Mouse (Mus musculus) midbrain, embryonic 10.5 days (tissue): ENCODE data around the gene Trp53bp1. TPM values are rescaled to one million over a fixed set of nuclear protein-coding genes. Genes with fewer than 3 reads are reported as not detected.

ENCODE experiments used
- DNase-seq: peaks from one replicate; pipeline ENCODE4 v3.0.0-alpha.2; 2017; ENCODE audit warnings: low spot score
- H3K27ac ChIP-seq: fragments of 300-500 bp; sonication (generic); replicated peaks from 2 replicates; pipeline ENCODE4 v1.5.1; 2016; ENCODE audit warnings: mild to moderate bottlenecking
- H3K27me3 ChIP-seq: fragments of 300-500 bp; sonication (generic); 2 replicates; pipeline ENCODE4 v1.6.1; 2016; ENCODE audit warnings: low read depth, mild to moderate bottlenecking; ENCODE audit not compliant: poor library complexity, severe bottlenecking
- H3K36me3 ChIP-seq: fragments of 300-500 bp; sonication (generic); 2 replicates; pipeline ENCODE4 v1.6.1; 2016; ENCODE audit warnings: mild to moderate bottlenecking, moderate library complexity
- H3K4me1 ChIP-seq: fragments of 300-500 bp; sonication (generic); 2 replicates; pipeline ENCODE4 v1.6.1; 2016
- H3K4me3 ChIP-seq: fragments of 300-500 bp; sonication (generic); 2 replicates; pipeline ENCODE4 v1.5.1; 2016; ENCODE audit warnings: mild to moderate bottlenecking, moderate library complexity
- H3K9me3 ChIP-seq: fragments of 300-500 bp; sonication (generic); replicated peaks from 2 replicates; pipeline ENCODE4 v1.6.1; 2016; ENCODE audit warnings: mild to moderate bottlenecking
- WGBS: fragments of 180-500 bp; shearing (Covaris S2); methylation state at CpG from one replicate; pipeline ENCODE4 v1.1.7; 2016; 5-methylcytosine and 5-hydroxymethylcytosine counted together
- polyA plus RNA-seq: library from polyadenylated mRNA; unstranded; fragments of >200 nt; fragmentation: Nextera tagmentation; extraction: Ambion mirVana; gene quantifications from 2 replicates; pipeline ENCODE4 v1.2.1, GENCODE M21; 2016

Trp53bp1 gene
- polyA plus RNA-seq, 1 experiment from 2014 or later = 115 TPM

DNA sequence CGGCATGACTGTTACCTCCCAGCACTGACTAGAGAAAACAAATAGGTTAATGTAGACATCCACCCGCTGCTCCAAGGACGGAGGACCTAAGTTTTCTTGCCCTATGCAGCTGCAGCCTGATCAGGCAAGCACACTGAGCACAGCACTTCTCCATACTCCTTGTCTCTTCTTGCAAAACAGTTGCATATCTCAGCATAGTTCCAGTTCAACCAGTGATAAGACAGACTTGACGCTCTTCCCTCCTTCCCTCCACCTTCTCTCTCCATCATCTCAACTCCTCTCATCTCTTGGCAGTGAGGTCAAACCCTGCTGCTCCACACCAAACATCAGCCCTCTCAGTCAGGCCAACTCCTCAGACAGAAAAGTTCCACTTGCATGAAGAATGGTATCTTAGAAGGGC is 43.1 kb downstream of the Trp53bp1 start:
- H3K27ac ChIP-seq = no peak overlapping the region
- peaks cover 99% of the 10 kb centered on the region for H3K36me3 ChIP-seq
- no peaks in the 10 kb centered on the region for H3K27me3 ChIP-seq
- no peak overlapping the region for H3K4me3 ChIP-seq
- H3K9me3 ChIP-seq = no peaks in the 10 kb centered on the region
- peaks cover 15% of the 10 kb centered on the region for H3K4me1 ChIP-seq
- no peak for DNase-seq
- 82% methylated on average over 4 of the region's 4 CpGs for WGBS

DNA sequence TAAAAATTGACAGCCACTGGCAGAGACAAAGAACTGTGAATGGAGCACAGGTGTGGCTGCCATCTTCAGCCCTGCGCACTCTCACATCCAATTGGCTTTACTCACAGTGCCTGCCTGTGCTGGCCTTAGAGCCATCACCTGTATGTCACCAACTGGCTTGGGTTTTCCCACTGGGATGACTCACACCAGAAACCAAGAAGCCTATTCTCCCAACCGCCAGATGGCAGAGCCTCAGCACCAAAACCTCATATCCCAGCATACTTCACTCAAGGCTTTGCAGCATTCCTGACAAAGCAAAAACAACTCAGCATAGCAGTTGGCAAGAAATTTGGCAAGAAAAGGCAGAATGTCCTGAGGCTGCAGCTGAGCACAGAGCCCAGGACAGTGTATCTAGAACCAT is 48.2 kb downstream of the Trp53bp1 start:
- H3K4me3 ChIP-seq = no peak overlapping the region
- H3K27ac ChIP-seq = no peak overlapping the region
- WGBS = 92% methylated on average over 2 of the region's 2 CpGs
- H3K9me3 ChIP-seq = no peaks in the 10 kb centered on the region
- peaks cover 6% of the 10 kb centered on the region for H3K4me1 ChIP-seq
- peaks cover 98% of the 10 kb centered on the region for H3K36me3 ChIP-seq
- no peak for DNase-seq
- H3K27me3 ChIP-seq = no peaks in the 10 kb centered on the region

DNA sequence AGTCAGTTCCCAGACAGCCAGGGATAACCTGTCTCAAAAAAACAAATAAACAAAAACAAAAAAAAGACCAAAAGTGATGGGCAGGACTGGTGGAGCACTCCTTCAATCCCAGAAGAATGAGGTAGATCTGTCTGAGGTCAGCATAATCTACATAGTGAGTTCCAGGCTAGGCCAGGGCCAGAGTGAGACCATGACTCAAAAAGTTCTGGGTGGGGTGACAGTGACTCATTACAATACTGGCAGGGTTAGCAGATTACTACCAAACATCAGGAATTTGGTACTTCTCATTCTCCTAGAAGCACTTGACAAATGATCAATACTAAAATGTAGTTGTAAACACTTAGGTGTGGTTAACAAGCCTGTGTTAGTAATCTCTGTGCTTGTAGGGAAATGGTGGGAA is 51.2 kb downstream of the Trp53bp1 start:
- DNase-seq = no peak
- H3K9me3 ChIP-seq = no peaks in the 10 kb centered on the region
- H3K36me3 ChIP-seq = peaks cover 99% of the 10 kb centered on the region

DNA sequence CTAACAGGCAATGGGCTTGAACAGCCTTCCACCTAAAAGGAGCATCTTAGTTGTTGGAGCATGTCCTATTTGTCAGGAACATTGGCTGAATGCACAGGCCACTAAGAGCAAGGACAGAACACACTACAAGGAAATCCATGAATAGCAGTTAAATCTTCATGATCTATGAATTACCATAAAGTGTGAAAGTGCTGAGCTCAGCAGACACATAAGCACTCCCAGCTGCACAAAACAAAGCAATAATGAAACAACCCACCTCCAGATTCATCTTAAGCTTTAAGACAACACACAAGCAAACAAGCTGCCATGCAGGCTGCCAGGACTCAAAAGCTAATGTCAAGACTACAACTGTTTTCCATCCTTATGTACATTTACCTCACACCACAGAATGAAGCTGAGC is 52.0 kb downstream of the Trp53bp1 start:
- Histone ChIP-seq H3K9me3 (no peaks in the 10 kb centered on the region), H3K4me1 (no peaks in the 10 kb centered on the region), H3K36me3 (peaks cover 99% of the 10 kb centered on the region), H3K27ac (no peak overlapping the region), H3K4me3 (no peak overlapping the region), H3K27me3 (no peaks in the 10 kb centered on the region)
- no peak for DNase-seq

More for the DNA sequence above, 51.2 kb downstream of the Trp53bp1 start:
- Histone ChIP-seq H3K4me1 (no peaks in the 10 kb centered on the region), H3K27me3 (no peaks in the 10 kb centered on the region), H3K27ac (no peak overlapping the region), H3K4me3 (no peak overlapping the region)

DNA sequence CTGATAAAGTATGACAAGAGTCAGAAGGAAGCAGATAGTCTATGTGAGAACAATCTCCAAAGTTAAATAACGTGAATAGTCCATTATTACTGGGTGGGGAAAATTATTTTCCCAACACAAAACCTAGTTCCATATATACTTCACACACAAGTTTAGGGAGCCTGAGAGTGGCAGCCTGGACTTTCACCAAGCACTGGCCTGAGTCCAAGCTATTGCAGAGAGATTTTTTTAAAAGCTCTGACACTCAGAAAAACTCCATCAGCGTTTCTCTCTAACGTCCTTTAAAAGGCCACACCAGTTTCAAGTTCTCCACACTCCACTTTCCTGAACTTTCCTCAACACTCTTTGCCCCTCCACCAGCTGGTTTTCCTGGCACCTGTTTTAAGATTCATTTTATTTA is 56.7 kb downstream of the Trp53bp1 start:
- H3K36me3 ChIP-seq = peaks cover 100% of the 10 kb centered on the region
- no peaks in the 10 kb centered on the region for H3K4me1 ChIP-seq
- no peak for DNase-seq
- no peak overlapping the region for H3K27ac ChIP-seq
- H3K27me3 ChIP-seq = no peaks in the 10 kb centered on the region
- H3K4me3 ChIP-seq = no peak overlapping the region
- no peaks in the 10 kb centered on the region for H3K9me3 ChIP-seq
- 98% methylated on average over 3 of the region's 3 CpGs for WGBS

DNA sequence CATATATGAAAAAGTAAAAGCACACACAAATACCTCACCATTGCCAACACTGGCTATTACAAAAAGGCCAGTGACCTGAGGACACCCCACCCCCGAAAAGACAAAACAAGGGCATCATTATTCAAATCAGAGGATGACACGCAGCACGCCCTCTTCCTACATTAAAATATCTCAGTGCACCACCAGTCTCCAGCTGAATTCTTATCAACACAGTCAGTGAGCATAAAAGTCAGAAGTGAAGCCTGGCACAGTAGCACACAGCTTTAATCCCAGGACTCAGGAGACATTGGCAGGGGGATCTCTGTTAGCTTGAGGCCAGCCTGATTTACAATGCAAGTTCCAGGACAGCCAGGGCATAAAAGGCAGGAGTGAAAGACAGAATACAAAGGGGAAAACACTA is 64.7 kb downstream of the Trp53bp1 start:
- DNase-seq = no peak
- Histone ChIP-seq H3K4me3 (no peak overlapping the region), H3K9me3 (no peaks in the 10 kb centered on the region), H3K27me3 (no peaks in the 10 kb centered on the region), H3K27ac (no peak overlapping the region), H3K4me1 (no peaks in the 10 kb centered on the region), H3K36me3 (peaks cover 100% of the 10 kb centered on the region)
- WGBS = 90% methylated on average over 3 of the region's 3 CpGs

DNA sequence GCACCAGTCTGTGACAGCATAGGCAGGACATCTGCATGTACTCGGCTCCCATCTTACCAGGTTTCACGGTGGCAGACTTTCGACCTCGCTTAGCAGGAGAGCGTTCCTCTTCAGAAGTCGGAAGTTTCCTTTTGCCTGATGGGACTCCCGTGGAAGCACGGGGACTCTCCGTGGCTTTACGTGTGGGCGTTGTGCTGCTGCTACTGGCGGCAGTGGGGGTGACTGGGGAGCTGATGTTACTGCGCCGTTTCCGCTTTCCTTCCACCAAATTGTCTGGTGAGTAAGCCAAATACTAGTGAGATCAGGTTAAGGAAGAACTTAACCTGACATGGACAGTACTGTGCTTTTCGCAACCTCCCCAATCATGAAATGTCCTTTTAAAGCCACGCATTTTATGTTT is 66.9 kb downstream of the Trp53bp1 start:
- Histone ChIP-seq H3K36me3 (peaks cover 100% of the 10 kb centered on the region), H3K4me3 (no peak overlapping the region), H3K9me3 (no peaks in the 10 kb centered on the region), H3K27me3 (no peaks in the 10 kb centered on the region), H3K4me1 (no peaks in the 10 kb centered on the region), H3K27ac (no peak overlapping the region)
- WGBS = 96% methylated on average over 17 of the region's 17 CpGs
- DNase-seq = no peak

DNA sequence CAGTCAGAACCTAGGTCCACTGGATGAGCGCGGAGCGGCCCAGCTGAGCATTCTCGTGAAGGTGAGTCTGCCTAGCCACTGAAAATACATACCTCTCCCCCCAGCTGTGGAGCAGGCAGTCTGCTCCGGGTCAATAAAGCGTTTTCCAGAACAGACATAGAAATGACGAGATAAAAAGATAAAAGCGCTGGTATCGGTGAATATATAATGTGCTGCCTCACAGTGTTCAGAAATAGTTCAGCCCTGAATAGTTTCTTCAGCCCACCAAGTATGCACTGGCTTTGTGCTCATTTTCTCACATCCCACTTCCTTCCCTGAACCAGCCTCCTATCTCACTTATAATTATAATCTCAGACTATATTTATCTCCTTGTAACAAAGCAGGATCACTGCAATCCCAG is 75.7 kb downstream of the Trp53bp1 start:
- H3K27ac ChIP-seq = no peak overlapping the region
- no peaks in the 10 kb centered on the region for H3K9me3 ChIP-seq
- no peaks in the 10 kb centered on the region for H3K4me1 ChIP-seq
- WGBS = 91% methylated on average over 9 of the region's 9 CpGs
- no peak for DNase-seq
- no peak overlapping the region for H3K4me3 ChIP-seq
- H3K27me3 ChIP-seq = no peaks in the 10 kb centered on the region
- peaks cover 99% of the 10 kb centered on the region for H3K36me3 ChIP-seq

DNA sequence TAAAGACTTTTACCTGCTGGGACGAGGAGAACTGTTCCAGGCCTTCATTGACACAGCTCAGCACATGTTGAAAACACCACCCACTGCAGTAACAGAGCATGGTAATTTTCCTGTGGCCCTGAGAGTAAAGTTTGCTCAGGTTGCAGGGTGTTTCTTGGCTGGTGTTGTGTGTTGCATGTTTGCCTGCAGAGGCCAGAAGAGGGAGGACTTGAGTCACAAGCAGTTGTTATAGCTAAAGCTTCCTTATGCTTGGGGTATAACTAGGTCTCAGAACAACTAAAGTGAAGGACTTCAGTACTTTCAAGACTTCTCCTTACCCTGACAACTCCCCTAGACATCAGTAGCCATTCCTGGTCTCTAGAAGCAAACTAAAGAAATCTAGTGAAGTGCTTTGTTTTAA is 82.7 kb downstream of the Trp53bp1 start:
- Histone ChIP-seq H3K9me3 (no peaks in the 10 kb centered on the region), H3K27me3 (no peaks in the 10 kb centered on the region), H3K27ac (no peak overlapping the region), H3K4me3 (no peak overlapping the region), H3K4me1 (no peaks in the 10 kb centered on the region), H3K36me3 (peaks cover 98% of the 10 kb centered on the region)
- 78% methylated on average over 1 of the region's 1 CpGs for WGBS
- DNase-seq = no peak

DNA sequence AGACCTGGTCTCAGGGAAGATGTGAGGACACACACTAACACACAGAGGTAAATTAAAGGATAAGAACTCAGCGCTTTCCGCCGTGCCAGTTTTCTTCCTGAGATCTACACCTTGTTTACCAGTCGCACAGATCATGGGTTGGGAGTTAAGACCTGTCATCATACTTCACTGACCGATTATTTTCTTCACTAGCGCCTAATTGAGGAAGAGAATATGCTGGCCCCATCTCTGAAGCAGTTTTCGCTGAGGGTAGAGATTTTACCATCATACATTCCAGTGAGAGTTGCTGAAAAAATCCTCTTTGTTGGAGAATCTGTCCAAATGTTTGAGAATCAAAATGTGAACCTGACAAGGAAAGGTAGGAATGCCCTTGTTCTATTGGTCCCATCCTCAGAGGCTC is 87.1 kb downstream of the Trp53bp1 start:
- Histone ChIP-seq H3K4me1 (no peaks in the 10 kb centered on the region), H3K36me3 (peaks cover 96% of the 10 kb centered on the region), H3K4me3 (no peak overlapping the region), H3K27me3 (no peaks in the 10 kb centered on the region), H3K27ac (no peak overlapping the region), H3K9me3 (no peaks in the 10 kb centered on the region)
- no peak for DNase-seq
- WGBS = 96% methylated on average over 7 of the region's 7 CpGs

DNA sequence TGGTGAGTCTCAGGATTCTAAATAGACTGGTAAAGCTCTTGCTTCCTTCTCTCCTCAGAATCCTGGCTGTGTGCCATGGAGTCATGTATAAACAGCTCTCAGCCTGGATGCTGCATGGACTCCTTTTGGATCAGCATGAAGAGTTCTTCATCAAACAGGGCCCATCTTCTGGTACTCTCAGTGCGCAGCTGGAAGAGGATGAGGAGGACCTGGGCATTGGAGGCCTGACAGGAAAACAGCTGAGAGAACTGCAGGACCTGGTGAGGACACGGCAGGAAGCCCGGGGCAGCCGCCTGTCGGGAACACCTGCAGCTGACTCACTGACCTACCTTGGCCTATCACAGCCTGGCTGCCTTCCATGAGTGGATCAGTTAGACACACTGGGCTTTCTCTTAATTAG is 87.8 kb downstream of the Trp53bp1 start:
- no peaks in the 10 kb centered on the region for H3K27me3 ChIP-seq
- WGBS = 89% methylated on average over 5 of the region's 5 CpGs
- no peak overlapping the region for H3K27ac ChIP-seq
- no peak overlapping the region for H3K4me3 ChIP-seq
- peaks cover 96% of the 10 kb centered on the region for H3K36me3 ChIP-seq
- no peaks in the 10 kb centered on the region for H3K9me3 ChIP-seq
- H3K4me1 ChIP-seq = no peaks in the 10 kb centered on the region
- no peak for DNase-seq

DNA sequence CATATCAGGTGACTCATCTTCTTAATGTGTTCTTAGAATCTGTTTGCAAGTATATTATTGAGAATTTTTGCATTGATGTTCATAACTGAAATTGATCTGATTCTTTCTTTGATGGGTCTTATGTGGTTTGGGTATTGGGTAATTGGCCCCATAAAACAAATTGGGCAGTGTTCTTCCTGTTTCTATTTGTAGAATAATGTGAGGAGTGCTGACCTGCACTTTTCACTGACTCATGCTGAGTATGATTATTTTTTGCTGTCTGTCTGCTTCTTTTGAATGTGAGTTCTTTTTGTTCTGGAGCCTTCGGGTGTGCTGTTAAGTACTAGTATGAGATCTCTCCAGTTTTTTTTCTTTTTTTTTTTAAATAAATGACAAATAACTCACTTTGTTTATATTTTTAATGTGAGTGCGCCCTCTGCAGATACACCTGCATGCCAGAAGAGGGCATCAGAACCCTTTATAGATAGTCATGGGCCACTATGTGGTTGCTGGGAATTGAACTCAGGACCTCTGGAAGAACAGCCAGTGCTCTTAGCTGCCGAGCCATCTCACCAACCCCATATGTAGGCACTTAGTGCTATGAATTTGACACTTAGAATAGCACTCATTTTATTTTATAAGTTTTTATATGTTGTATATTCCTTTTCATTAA is 92.3 kb downstream of the Trp53bp1 start:
- 95% methylated on average over 3 of the region's 3 CpGs for whole genome bisulfite sequencing
- H3K27me3 ChIP-seq = no peaks in the 10 kb centered on the region

DNA sequence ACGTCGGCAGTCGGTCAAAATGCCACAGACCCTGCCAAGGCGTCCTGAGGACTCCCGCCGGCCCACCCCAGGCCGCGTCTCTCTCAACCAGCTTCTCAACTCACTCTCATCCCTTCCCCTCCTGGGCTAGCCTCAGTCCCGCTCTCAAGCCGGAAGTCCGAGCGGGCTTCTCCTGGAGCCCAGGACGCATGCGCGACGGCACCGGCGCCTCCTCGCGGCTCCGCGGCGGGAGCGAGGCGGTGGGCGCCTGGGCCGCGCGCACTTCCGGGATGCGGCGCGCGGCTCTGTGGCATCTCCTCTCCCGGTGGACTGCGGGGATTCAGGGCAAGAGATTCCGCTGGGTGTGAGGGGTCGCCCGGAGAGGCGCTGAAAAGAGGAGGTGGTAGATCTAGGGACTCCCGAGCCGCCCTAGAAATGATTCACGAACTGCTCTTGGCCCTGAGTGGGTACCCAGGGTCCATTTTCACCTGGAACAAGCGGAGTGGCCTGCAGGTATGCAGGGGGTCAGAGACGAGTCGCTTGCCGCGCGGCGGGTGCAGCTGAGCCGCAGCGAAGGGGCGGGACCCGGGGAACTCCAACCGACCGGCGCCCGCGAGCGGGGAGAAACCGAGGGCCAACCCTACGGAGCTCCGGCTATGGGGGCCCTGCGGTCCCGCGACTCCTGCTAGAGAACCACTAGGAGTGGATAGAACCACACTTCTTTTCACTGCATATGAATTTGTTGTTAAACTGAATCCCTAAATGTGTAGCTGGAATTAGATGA is 100.0 kb downstream of the Trp53bp1 start, which contains the start of gene Zscan29:
TSS of gene Zscan29 (minus strand) at position 146 of the 763 bp plus-strand sequence.
- Histone ChIP-seq H3K4me3 (peak within 1 kb of the TSS; percentile 93), H3K27me3 (no peaks in the 10 kb centered on the region), H3K36me3 (peaks cover 50% of the 10 kb centered on the region), H3K9me3 (no peaks in the 10 kb centered on the region), H3K27ac (peak within 1 kb of the TSS; percentile 93), H3K4me1 (peaks cover 32% of the 10 kb centered on the region)
- WGBS = under 1% methylated on average over 66 of the region's 66 CpGs
- DNase-seq = peak; percentile 93

More for the DNA sequence above, 92.3 kb downstream of the Trp53bp1 start:
- Histone ChIP-seq H3K27ac (no peak overlapping the region), H3K36me3 (peaks cover 97% of the 10 kb centered on the region), H3K9me3 (no peaks in the 10 kb centered on the region), H3K4me3 (no peak overlapping the region), H3K4me1 (no peaks in the 10 kb centered on the region)
- DNase-seq = no peak
